Mouse (Mus musculus): ENCODE measurements around the gene Arhgef7. TPM values are rescaled to one million over a fixed set of nuclear protein-coding genes. Genes with fewer than 3 reads are reported as not detected.

Arhgef7 gene
- total RNA-seq (2021) = 100 to 1,000 TPM; 112 to 145 TPM

DNA sequence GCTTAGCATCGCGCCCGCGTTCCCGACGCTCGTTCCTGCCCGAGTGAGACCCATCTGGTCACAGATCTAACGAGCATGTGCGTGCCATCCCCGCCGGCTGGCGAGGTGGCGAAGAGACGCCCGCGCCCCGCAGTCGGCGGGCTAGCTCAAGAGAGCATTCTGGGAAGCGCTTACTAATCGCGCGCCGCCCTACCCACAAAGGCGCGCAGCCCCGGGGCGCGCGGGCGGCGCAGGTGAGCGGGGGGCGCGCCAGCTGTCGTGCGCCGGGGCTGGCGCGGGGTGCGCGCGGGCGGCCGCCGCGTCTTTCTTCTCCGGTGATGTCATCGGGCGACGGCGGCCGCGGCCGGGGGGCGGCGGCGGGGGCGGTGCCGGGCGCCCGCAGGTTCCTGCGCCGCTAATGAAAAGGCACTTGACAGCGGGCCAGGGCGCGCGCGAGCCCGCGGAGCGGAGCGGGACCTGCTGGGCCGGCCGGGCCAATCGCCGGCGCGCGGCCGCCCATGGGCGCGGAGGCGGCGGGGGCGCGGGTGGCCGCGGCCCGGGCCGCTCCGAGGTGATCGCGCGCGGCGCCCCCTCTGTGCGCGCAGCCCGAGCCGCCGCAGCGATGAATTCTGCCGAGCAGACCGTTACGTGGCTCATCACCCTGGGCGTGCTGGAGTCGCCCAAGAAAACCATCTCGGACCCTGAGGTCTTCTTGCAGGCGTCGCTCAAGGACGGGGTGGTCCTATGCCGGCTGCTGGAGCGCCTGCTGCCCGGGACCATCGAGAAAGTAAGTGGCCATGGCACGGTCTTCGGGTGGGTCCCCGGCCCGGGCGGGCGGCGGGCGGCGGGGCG, at the start of gene Arhgef7:
TSS of gene Arhgef7 (plus strand) at position 71 of the 831 bp plus-strand sequence.
- intact Hi-C loops (cut with DNase I) = loop anchor here (5.0 kb wide), 1 partner anchor 171 kb away; the partner anchor contains the start of gene Ing1
- peak; percentile 80 to 88 for DNase-seq (ENCODE audit: low spot score in 2 of 2)

DNA sequence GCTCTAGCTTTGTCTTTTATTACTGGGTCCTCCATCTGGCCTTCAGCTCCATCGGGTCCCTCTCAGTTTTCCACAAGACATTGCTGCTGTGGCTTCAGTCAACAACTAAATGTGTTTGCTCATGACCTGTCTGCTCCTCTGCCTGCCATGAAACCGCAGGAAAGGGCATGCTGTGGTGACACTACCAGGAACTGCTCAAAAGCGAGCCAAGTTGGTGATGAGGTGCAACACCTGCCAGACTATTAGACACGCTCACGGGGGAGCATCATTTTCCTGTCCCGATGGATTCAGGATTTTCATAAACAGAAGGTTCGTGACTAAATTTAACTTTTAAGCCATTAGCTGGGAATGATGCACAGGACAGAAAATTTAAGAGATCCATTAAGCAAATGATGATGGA, 43.0 kb upstream of the Arhgef7 start:
- intact Hi-C loops (cut with DNase I) = no loop called here
- DNase-seq (ENCODE audit: low spot score in 2 of 2) = no peak

GRCm38 (mm10) chr8:11687251-11687650, 40.3 kb upstream of the Arhgef7 start:
- intact Hi-C loops (cut with DNase I) = no loop called here
- DNase-seq (ENCODE audit: low spot score in 2 of 2) = no peak

- intact Hi-C loops (cut with DNase I) = no loop called here
- DNase-seq (ENCODE audit: low spot score in 2 of 2) = no peak
Measured at GRCm38 (mm10) chr8:11689945-11690344, 37.6 kb upstream of the Arhgef7 start.

DNA sequence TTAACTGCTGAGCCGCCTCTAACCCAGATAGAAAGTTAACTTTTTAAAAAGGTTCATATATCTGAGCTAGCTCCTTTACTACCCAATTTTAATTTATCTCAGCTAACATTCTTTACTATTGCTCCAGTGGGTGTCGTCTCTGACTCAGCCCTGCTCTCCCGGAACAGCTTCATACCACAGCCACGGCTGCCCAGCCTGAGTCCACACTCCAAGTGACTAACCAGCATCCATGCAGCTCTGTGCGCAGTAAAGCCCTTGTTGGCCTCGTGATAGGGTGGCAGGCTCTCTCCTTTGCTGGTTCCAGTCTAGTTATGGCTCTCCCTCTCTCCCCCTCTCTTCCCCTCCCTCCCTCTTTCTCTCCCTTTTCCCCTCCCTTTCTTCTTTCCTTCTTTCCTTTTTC, 36.2 kb upstream of the Arhgef7 start:
- intact Hi-C loops (cut with DNase I) = no loop called here
- no peak for DNase-seq (ENCODE audit: low spot score in 2 of 2)

- intact Hi-C loops (cut with DNase I) = no loop called here
- DNase-seq (ENCODE audit: low spot score in 2 of 2) = no peak
Measured at GRCm38 (mm10) chr8:11691761-11692160, 35.8 kb upstream of the Arhgef7 start.

GRCm38 (mm10) chr8:11692455-11692854, 35.1 kb upstream of the Arhgef7 start:
- intact Hi-C loops (cut with DNase I) = no loop called here
- no peak for DNase-seq (ENCODE audit: low spot score in 2 of 2)

DNA sequence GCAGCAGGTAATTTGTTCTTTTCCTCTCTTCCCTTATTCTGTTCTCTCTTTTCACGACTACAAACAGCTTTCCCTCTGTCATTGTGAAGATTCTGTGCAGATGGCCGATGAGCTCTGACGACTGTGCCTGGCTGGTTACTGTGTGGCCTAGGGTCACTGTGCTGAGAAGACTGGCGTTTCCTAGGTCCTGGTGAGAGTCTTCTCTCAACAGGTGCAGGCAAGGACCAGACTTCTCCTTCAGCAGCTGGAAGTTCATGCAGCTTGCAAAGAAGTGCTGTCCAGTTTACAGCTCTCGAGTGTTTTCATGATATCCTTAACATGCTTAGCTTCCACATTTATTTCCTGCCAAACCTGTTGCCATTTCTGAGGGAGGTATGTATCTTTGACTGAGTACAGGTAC, 33.5 kb upstream of the Arhgef7 start:
- intact Hi-C loops (cut with DNase I) = no loop called here
- DNase-seq (ENCODE audit: low spot score in 2 of 2) = no peak

- intact Hi-C loops (cut with DNase I) = no loop called here
- DNase-seq (ENCODE audit: low spot score in 2 of 2) = no peak
Measured at GRCm38 (mm10) chr8:11696176-11696575, 31.3 kb upstream of the Arhgef7 start.

- intact Hi-C loops (cut with DNase I) = no loop called here
- DNase-seq (ENCODE audit: low spot score in 2 of 2) = no peak
Measured at GRCm38 (mm10) chr8:11697467-11697866, 30.1 kb upstream of the Arhgef7 start.

DNA sequence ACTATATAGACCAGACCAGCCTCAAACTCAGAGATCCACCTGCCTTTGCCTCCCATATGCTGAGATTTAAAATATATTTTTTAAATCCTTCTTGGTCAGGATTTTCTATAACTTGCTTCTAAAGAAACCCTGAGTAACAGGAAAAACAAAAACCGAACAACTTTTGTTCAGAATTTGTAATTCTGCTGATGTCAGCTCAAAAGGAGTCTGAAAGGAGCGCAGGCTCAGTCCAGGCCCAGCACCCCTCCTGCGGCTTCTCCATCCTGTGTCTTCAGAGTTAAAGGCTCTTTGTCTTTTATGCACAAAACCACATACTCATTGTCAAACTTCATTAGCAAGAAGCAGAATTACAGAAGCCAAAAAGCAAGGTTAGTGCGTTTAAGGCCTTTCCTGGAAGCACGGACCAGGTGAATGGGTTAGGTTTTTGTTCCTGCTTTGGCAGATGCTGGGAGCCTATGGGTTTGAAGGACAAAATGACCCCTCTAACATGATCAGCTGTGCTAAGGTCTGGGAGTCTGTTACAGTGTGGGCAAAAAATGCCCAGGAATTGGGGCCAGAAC, 28.0 kb upstream of the Arhgef7 start:
- intact Hi-C loops (cut with DNase I) = loop anchor here (2.0 to 5.0 kb wide), 2 partner anchors 65 to 152 kb away; partner anchors contain the start of gene Ankrd10
- DNase-seq (ENCODE audit: low spot score in 2 of 2) = no peak

GRCm38 (mm10) chr8:11700060-11701032, 27.2 kb upstream of the Arhgef7 start:
- DNase-seq (ENCODE audit: low spot score in 2 of 2) = peak; percentile 77 to 82
- intact Hi-C loops (cut with DNase I) = loop anchor here (2.0 to 5.0 kb wide), 2 partner anchors 66 to 153 kb away; partner anchors contain the start of gene Ankrd10

GRCm38 (mm10) chr8:11701033-11701362, 26.5 kb upstream of the Arhgef7 start, which contains the start of gene 1700016D06Rik:
Gene 1700016D06Rik, minus strand, starts transcription at chr8:11701063.
- intact Hi-C loops (cut with DNase I) = loop anchor here (2.0 to 5.0 kb wide), 2 partner anchors 66 to 154 kb away; partner anchors contain the start of gene Ankrd10
- DNase-seq (ENCODE audit: low spot score in 2 of 2) = no peak

DNA sequence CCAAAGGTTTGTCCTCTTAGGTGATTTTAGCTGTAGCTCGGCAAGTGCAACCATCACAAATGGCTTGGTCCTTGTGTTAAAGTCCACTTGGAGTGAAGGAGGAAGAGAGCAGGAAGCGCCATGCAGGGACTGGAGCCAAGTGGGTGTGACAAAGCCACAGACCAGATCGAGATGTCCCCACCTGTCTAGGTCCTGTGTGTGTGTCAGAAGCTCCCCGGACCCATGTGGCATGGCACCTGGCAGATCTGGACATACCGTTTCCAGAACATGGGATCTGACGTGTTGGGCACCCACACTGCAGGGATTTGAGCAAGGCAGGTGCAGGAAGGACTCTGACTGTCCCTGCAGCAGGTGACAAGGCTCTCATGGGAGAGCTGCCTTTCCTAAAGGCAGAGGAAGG, 26.1 kb upstream of the Arhgef7 start:
- DNase-seq (ENCODE audit: low spot score in 2 of 2) = no peak
- intact Hi-C loops (cut with DNase I) = loop anchor here (2.0 to 5.0 kb wide), 2 partner anchors 67 to 154 kb away; partner anchors contain the start of gene Ankrd10

- intact Hi-C loops (cut with DNase I) = loop anchor here (5.0 kb wide), 1 partner anchor 156 kb away; no protein-coding TSS in a partner anchor
- no peak for DNase-seq (ENCODE audit: low spot score in 2 of 2)
Measured at GRCm38 (mm10) chr8:11703789-11704188, 23.7 kb upstream of the Arhgef7 start.

GRCm38 (mm10) chr8:11704716-11705420, 22.7 kb upstream of the Arhgef7 start:
- no peak for DNase-seq (ENCODE audit: low spot score in 2 of 2)

GRCm38 (mm10) chr8:11705818-11706217, 21.7 kb upstream of the Arhgef7 start:
- intact Hi-C loops (cut with DNase I) = no loop called here

More at GRCm38 (mm10) chr8:11704716-11705420, 22.7 kb upstream of the Arhgef7 start:
- intact Hi-C loops (cut with DNase I) = loop anchor here (5.0 kb wide), 1 partner anchor 158 kb away; no protein-coding TSS in a partner anchor

DNA sequence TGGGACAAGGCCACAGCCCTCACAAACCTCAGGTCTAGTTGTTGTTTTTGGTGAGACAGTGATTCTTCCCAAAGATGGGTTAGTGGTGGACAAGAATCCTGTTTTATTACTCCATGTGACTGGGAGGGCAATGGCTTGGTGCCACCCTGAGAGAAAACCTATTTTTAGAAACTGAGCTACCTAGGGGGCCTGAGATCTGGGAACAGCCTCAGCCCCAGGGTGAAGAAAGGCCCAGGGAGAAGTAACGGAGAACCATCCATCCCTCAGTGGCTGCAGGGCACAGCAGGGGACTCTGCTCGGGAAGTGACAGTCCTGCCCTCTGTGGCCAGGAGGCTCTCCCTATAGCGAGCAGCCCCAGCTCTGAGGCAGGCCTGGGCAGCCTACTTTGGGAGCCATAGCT, 19.8 kb upstream of the Arhgef7 start:
- DNase-seq (ENCODE audit: low spot score in 2 of 2) = no peak
- intact Hi-C loops (cut with DNase I) = no loop called here

More at GRCm38 (mm10) chr8:11705818-11706217, 21.7 kb upstream of the Arhgef7 start:
- DNase-seq (ENCODE audit: low spot score in 2 of 2) = peak; percentile 36 to 44

- intact Hi-C loops (cut with DNase I) = no loop called here
- no peak for DNase-seq (ENCODE audit: low spot score in 2 of 2)
Measured at GRCm38 (mm10) chr8:11708815-11709214, 18.7 kb upstream of the Arhgef7 start.
